Mouse (Mus musculus): ENCODE measurements around the gene Anapc15-ps.

Gene Anapc15-ps

DNA sequence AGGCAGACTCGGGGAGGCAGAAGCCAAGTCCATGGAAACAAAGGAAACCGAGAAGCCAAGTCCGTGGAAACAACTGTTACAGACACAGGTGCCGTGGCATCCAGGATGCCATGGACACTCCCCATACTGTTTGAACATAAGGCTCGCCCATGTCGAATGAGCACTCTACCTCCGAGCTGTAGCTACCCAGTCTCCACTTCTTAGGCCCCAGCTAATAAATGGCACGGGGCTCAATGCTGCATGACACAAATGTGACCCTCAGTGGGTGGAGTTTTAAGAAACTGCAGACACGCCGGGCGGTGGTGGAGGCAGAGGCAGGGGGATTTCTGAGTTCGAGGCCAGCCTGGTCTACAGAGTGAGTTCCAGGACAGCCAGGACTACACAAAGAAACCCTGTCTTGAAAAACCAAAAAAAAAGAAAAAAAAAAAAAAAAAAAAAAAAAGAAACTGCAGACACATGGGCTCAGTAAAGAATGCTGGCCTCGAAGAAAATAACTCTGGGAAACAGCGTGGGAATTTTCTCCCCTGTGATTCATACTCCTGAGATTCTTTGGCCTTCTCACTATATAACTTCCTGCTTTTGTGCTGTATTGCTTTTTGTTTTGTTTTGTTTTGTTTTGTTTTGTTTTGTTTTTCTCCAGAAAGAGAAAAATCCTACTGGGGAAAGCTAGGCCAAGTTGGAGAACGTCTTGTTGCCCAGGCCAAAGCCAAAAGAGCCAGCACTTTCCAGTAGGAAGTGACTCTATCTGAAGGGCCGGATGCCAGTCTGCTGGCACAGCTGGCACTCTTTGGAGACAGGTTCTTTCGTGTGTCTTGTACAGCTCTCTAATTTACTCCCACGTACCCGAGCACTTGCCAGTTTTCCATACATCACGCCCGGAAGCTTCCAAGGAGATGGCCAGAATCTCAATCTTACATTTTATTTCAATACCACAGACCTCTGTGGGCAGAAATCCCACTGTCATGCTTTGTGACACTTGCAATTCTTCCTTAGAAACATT, 2.2 kb downstream of the Anapc15-ps start:
- DNase-seq (ENCODE audit: extremely low spot score, low read depth, low spot score) = no peak

DNA sequence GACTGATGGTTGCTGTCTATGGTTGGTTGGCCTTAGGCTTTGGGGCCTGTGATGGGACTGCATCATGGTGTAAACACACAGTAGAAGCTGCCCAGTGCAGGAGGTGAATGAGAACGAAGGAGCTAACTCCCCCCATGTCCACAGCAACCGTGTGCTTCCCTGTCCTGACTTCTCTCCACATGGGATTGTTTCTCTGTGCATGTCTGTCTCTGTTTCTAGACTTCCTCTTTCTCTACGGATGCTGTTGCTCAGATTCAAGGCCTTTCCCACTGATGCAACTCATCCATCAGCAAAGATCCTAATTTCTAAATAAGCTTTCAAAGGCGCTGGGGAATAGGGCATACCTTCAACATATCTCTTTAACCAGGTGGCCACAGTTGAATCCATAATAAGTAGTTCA, 3.4 kb downstream of the Anapc15-ps start:
- DNase-seq (ENCODE audit: extremely low spot score, low read depth, low spot score) = no peak

GRCm38 (mm10) chr10:95669034-95669433, 4.2 kb downstream of the Anapc15-ps start:
- DNase-seq (ENCODE audit: extremely low spot score, low read depth, low spot score) = no peak

- no peak for DNase-seq (ENCODE audit: extremely low spot score, low read depth, low spot score)
Measured at GRCm38 (mm10) chr10:95667371-95668030, 5.8 kb downstream of the Anapc15-ps start.

DNA sequence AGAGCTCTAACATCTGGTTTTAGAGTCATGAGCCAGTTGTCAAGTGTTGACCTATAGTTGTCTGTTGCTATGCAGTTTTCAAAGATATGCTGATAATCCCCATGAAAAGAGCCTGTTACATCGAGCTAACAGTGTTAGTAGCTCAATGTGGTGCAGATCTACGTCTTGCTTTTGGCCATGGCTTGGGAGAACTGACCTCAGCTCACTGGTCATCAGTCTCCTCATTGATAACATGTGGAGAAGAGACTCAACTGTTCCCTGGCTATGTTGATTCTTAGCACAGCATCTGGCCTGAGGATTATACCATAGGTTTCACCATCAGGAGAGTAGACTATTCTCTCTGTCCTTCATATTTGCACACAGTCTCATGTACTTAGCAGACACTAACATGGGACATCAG, 6.5 kb downstream of the Anapc15-ps start:
- no peak for DNase-seq (ENCODE audit: extremely low spot score, low read depth, low spot score)

- DNase-seq (ENCODE audit: extremely low spot score, low read depth, low spot score) = no peak
Measured at GRCm38 (mm10) chr10:95665426-95665990, 7.7 kb downstream of the Anapc15-ps start.

DNA sequence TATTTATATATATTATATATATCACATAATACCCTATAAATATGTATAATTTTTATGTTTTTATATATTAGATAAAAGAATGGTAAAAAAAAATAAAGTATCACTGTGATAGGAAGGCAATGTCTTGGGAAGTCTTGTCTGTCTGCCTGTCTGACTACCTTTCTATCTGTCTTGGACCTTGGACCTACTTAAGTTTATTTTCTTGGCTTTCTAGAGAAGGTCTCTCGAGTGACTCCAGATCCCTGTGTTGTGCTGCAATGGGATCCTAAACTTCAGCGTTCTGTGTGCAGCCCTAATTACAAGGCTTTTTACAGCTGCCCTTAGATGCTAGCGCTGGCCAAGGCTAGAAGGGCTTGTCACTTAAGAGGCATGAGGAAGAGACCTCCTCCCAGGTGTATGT, 8.6 kb downstream of the Anapc15-ps start:
- DNase-seq (ENCODE audit: extremely low spot score, low read depth, low spot score) = no peak

GRCm38 (mm10) chr10:95660356-95660755, 12.9 kb downstream of the Anapc15-ps start:
- DNase-seq (ENCODE audit: extremely low spot score, low read depth, low spot score) = no peak

GRCm38 (mm10) chr10:95659471-95660150, 13.6 kb downstream of the Anapc15-ps start:
- no peak for DNase-seq (ENCODE audit: extremely low spot score, low read depth, low spot score)

GRCm38 (mm10) chr10:95658836-95659343, 14.4 kb downstream of the Anapc15-ps start:
- no peak for DNase-seq (ENCODE audit: extremely low spot score, low read depth, low spot score)

- DNase-seq (ENCODE audit: extremely low spot score, low read depth, low spot score) = no peak
Measured at GRCm38 (mm10) chr10:95656236-95657225, 16.7 kb downstream of the Anapc15-ps start.

- DNase-seq (ENCODE audit: extremely low spot score, low read depth, low spot score) = no peak
Measured at GRCm38 (mm10) chr10:95652131-95652530, 21.1 kb downstream of the Anapc15-ps start.

GRCm38 (mm10) chr10:95648326-95648888, 24.8 kb downstream of the Anapc15-ps start:
- DNase-seq (ENCODE audit: extremely low spot score, low read depth, low spot score) = no peak

DNA sequence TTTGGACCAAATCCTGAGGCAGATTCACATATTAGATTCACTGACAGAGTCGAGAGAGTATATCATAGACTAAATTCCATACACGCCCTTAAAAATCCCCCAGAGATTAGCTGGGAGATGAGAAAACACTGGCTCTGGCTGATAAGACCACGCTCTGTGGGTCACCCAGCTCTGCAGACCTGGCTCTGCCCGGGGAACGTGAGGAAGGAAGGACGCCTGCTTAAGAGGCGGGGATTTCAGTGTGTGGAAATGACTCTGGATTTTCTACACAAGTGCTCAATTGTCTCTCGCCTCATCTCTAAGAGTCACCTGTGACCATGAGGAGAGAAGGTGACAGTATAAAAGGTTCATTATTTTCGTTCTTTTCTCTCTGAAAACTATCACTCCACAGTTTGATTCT, 26.1 kb downstream of the Anapc15-ps start:
- DNase-seq (ENCODE audit: extremely low spot score, low read depth, low spot score) = no peak

DNA sequence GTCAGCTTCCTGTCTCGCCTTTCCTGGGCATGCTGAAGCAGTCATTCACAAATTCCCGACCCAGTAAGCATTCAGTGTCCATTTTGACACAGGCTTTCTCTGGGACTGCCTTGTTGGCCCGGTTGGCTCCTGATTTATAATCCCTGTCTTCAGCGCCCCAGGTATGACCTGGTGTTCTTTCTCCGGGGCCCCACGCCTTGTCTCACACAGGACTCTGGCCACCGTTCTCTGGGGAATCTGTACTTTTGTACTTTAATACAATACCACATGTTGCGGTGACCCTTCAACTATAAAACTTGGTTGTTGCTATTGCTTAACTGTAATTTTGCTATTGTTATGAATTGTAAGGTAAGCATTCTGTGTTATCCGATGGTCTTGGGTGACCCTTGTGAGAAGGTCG, 26.7 kb downstream of the Anapc15-ps start:
- DNase-seq (ENCODE audit: extremely low spot score, low read depth, low spot score) = no peak

- no peak for DNase-seq (ENCODE audit: extremely low spot score, low read depth, low spot score)
Measured at GRCm38 (mm10) chr10:95643696-95644360, 29.4 kb downstream of the Anapc15-ps start.

- DNase-seq (ENCODE audit: extremely low spot score, low read depth, low spot score) = no peak
Measured at GRCm38 (mm10) chr10:95643042-95643441, 30.2 kb downstream of the Anapc15-ps start.

DNA sequence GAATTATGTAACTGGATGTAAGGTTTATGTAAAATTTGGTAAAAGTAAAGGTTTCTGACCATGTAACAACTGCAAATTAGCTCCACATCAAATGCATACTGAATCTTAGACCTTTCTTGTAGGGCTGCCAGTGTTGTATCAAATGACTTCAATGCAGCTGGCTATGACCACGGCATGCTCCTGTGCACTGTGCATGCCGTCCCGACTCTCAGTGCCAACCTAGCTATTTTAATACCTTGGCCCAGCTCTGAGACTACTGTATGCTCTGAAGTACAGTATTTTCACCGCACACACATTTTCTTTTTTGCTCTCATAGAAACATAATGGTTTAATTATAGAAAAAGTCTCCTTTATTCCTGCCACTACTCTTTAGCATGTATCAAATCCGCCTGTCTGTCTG, 31.9 kb downstream of the Anapc15-ps start:
- DNase-seq (ENCODE audit: extremely low spot score, low read depth, low spot score) = no peak

GRCm38 (mm10) chr10:95639429-95639828, 33.8 kb downstream of the Anapc15-ps start:
- no peak for DNase-seq (ENCODE audit: extremely low spot score, low read depth, low spot score)

Data from hindlimb bud, embryonic 11.5 days (tissue).